Mouse (Mus musculus) cerebellum, adult 2 months (tissue): ENCODE data around the gene Capns1.

Experiments used
- CTCF ChIP-seq: fragments of 200-500 bp; IDR thresholded peaks from 2 replicates; pipeline ENCODE4 v1.5.1; 2011; ENCODE audit warnings: low read depth, mild to moderate bottlenecking, control low read depth, low read length, moderate library complexity, borderline replicate concordance; ENCODE audit not compliant: insufficient read depth
- POLR2A ChIP-seq: fragments of 200-500 bp; IDR thresholded peaks from 2 replicates; pipeline ENCODE4 v1.6.1; 2011; ENCODE audit warnings: low read length, control low read depth, borderline replicate concordance; ENCODE audit not compliant: insufficient read depth

GRCm38 (mm10) chr7:30176474-30176873, 22.1 kb downstream of the Capns1 start:
- TF ChIP-seq CTCF (no peak), POLR2A (no peak)
